Mouse (Mus musculus) kidney, adult 2 months (tissue): ENCODE results near the gene C1qtnf6. TPM values are rescaled to one million over a fixed set of nuclear protein-coding genes. Genes with fewer than 3 reads are reported as not detected.

Experiments used
- DNase-seq: peaks from one replicate; pipeline ENCODE4 v3.0.0; 2021
- H3K27ac ChIP-seq: fragments of 200-500 bp; 2 replicates; pipeline ENCODE4 v1.5.1; 2012; ENCODE audit warnings: low read depth, low read length, control low read depth, inconsistent platforms; ENCODE audit not compliant: insufficient read depth
- H3K27me3 ChIP-seq: fragments of 200-500 bp; replicated peaks from 2 replicates; pipeline ENCODE4 v1.6.1; 2012; ENCODE audit warnings: mild to moderate bottlenecking, moderate library complexity, low read length, inconsistent platforms; ENCODE audit not compliant: control insufficient read depth, insufficient read depth
- H3K36me3 ChIP-seq: fragments of 200-500 bp; 2 replicates; pipeline ENCODE4 v1.6.1; 2012; ENCODE audit warnings: mild to moderate bottlenecking, moderate library complexity, low read length, inconsistent platforms; ENCODE audit not compliant: control insufficient read depth, insufficient read depth
- H3K4me1 ChIP-seq: fragments of 200-500 bp; 2 replicates; pipeline ENCODE4 v1.6.1; 2011; ENCODE audit warnings: low read length; ENCODE audit not compliant: control insufficient read depth, insufficient read depth
- H3K4me3 ChIP-seq: fragments of 200-500 bp; 2 replicates; pipeline ENCODE4 v1.5.1; 2011; ENCODE audit warnings: mild to moderate bottlenecking, low read depth, low read length, control low read depth; ENCODE audit not compliant: insufficient read depth
- CTCF ChIP-seq: fragments of 200-500 bp; conservative IDR thresholded peaks from 2 replicates; pipeline ENCODE4 v1.5.1; 2011; ENCODE audit warnings: low read depth, mild to moderate bottlenecking, control low read depth, low read length, moderate library complexity, mixed read lengths; ENCODE audit not compliant: insufficient read depth, insufficient read length
- POLR2A ChIP-seq: fragments of 200-500 bp; IDR thresholded peaks from one replicate; pipeline ENCODE4 v1.6.1; 2011; ENCODE audit warnings: low read depth, low read length, control low read depth
- WGBS: fragments of 180-500 bp; shearing (Covaris S2); methylation state at CpG from one replicate; pipeline ENCODE4 v1.1.7; 2018; 5-methylcytosine and 5-hydroxymethylcytosine counted together
- polyA plus RNA-seq: library from polyadenylated mRNA; depleted of rRNA; stranded (reverse); fragments of >200 nt; gene quantifications from 2 replicates; pipeline ENCODE4 v1.2.3, GENCODE M21; 2012

Gene C1qtnf6
- polyA plus RNA-seq, 1 experiment: 17.0 TPM

DNA sequence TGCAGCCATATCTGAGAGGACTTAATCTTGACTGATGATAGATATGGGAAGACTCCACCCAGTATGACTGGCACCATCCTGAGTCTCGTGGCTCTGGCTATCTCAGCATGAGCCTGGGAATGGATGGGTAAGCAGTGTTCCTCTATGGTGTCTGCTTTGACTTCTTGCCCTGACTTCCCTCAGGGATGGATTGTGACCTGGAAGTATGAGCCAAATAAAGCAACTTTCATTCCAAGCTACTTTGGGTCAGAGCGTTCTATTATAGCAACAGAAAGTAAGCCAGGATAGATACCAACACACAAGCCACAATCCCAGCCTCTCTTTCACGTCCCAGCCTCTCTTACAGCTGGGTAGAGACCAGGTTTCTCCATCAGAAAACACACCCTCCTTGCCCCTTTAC lies 25.7 kb downstream of the C1qtnf6 start:
- no peaks in the 10 kb centered on the region for H3K36me3 ChIP-seq
- no peak for DNase-seq
- 74% methylated on average over 3 of the region's 3 CpGs for WGBS

DNA sequence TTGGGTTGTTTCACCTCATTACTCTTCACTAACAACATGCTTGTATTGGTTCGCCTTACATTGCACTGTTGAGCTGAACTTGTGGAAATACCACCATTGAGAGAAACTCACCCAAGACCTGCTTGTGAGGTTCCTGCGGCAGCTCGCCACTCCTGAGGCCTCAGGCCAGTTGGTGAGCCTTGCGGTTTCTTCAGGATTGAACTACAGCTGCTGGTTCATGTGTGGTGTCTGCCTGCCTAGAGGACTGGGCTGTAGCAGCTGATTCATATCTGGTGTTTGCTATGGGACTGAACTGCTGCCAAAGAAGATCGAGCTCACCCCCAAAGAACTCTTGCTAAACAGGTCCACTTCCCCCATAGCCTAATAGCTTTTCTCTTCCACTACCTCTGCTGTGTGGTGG lies 26.4 kb downstream of the C1qtnf6 start:
- no peaks in the 10 kb centered on the region for H3K36me3 ChIP-seq
- no peaks in the 10 kb centered on the region for H3K27me3 ChIP-seq
- H3K4me3 ChIP-seq: no peak overlapping the region
- WGBS: 92% methylated on average over 5 of the region's 5 CpGs
- H3K27ac ChIP-seq: no peak overlapping the region
- DNase-seq: no peak
- H3K4me1 ChIP-seq: no peaks in the 10 kb centered on the region
- TF ChIP-seq CTCF (no peak), POLR2A (no peak)

More for the DNA sequence above, 25.7 kb downstream of the C1qtnf6 start:
- Histone ChIP-seq H3K27ac (no peak overlapping the region), H3K4me1 (no peaks in the 10 kb centered on the region), H3K27me3 (no peaks in the 10 kb centered on the region), H3K4me3 (no peak overlapping the region)
- TF ChIP-seq CTCF (no peak), POLR2A (no peak)

DNA sequence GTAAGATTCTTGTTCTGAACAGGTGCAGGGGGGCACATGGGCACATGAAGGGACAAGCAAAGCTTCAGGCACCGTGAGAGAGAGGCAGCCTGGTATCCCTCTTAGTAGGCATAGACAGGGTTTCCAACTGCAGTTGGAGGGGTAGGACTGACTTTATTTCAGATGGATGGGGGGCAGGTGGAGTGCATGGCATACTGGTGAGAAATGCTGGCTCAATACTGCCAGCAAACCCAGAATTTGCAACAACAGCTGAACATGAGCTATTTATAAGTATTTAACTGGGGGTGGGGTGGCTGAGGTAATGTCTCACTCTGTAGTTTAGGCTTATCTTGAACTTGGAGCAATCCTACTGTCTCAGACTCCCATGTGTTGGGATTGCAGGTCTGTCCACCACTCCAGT lies 27.2 kb downstream of the C1qtnf6 start:
- no peak for DNase-seq
- H3K4me1 ChIP-seq: no peaks in the 10 kb centered on the region
- no peak overlapping the region for H3K4me3 ChIP-seq
- 87% methylated on average over 1 of the region's 1 CpGs for WGBS
- H3K27ac ChIP-seq: no peak overlapping the region
- H3K27me3 ChIP-seq: no peaks in the 10 kb centered on the region
- no peaks in the 10 kb centered on the region for H3K36me3 ChIP-seq
- TF ChIP-seq POLR2A (no peak), CTCF (no peak)

- Histone ChIP-seq H3K4me3 (no peak overlapping the region), H3K27ac (no peak overlapping the region), H3K4me1 (no peaks in the 10 kb centered on the region), H3K36me3 (no peaks in the 10 kb centered on the region), H3K27me3 (no peaks in the 10 kb centered on the region)
- DNase-seq: no peak
- 76% methylated on average over 18 of the region's 18 CpGs for WGBS
- TF ChIP-seq CTCF (no peak), POLR2A (no peak)
Observed at GRCm38 (mm10) chr15:78502437-78503132, 28.6 kb downstream of the C1qtnf6 start.

GRCm38 (mm10) chr15:78494968-78495406 lies 36.2 kb downstream of the C1qtnf6 start, which contains the start of gene Il2rb:
Il2rb (minus strand) TSS chr15:78495271.
- H3K4me3 ChIP-seq: no peak within 1 kb of the TSS
- no peak for DNase-seq
- no peaks in the 10 kb centered on the region for H3K27me3 ChIP-seq
- no peaks in the 10 kb centered on the region for H3K4me1 ChIP-seq
- H3K27ac ChIP-seq: no peak within 1 kb of the TSS
- WGBS: 88% methylated on average over 11 of the region's 11 CpGs
- TF ChIP-seq CTCF (no peak), POLR2A (no peak)
- no peaks in the 10 kb centered on the region for H3K36me3 ChIP-seq

DNA sequence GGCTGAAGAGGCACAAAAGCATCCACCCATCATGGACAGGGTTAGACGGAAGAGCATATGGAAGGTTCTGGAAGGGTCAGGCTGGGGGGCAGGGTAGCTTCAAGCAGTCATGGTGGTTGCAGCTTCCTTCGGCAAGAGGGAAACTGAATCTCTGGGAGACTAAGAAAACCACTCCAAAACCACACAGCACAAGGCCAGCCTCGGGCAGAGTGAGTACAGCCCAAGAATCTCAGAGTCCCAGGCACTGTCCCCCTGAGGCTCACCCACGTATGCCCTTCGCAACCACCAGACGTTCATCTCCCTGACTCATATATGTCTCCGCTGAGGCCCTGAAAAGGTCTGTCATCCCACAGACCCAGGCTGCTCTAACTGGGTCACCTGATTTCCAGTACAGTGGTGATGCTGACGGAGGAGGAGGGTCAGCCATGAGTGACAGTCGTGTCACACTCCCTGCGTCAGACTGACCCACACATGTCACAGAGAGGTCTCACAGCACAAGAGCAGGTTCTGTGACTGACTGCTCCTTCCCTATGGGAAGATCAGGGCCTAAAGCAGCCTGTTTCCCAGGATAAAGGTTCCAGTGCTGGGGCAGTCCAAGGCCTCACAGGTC lies 37.7 kb downstream of the C1qtnf6 start:
- Histone ChIP-seq H3K4me1 (no peaks in the 10 kb centered on the region), H3K27me3 (no peaks in the 10 kb centered on the region), H3K27ac (no peak overlapping the region), H3K4me3 (no peak overlapping the region), H3K36me3 (no peaks in the 10 kb centered on the region)
- DNase-seq: no peak
- WGBS: 70% methylated on average over 10 of the region's 10 CpGs
- no peak for TF ChIP-seq CTCF
- TF ChIP-seq POLR2A: no peak

GRCm38 (mm10) chr15:78491301-78491700 lies 39.9 kb downstream of the C1qtnf6 start:
- 96% methylated on average over 3 of the region's 3 CpGs for WGBS

GRCm38 (mm10) chr15:78489906-78490305 lies 41.3 kb downstream of the C1qtnf6 start:
- H3K36me3 ChIP-seq: no peaks in the 10 kb centered on the region
- no peak for TF ChIP-seq CTCF
- TF ChIP-seq POLR2A: no peak
- H3K27ac ChIP-seq: no peak overlapping the region
- no peak for DNase-seq
- no peaks in the 10 kb centered on the region for H3K4me1 ChIP-seq
- no peak overlapping the region for H3K4me3 ChIP-seq
- 53% methylated on average over 8 of the region's 8 CpGs for WGBS
- H3K27me3 ChIP-seq: no peaks in the 10 kb centered on the region

More at GRCm38 (mm10) chr15:78491301-78491700, 39.9 kb downstream of the C1qtnf6 start:
- H3K36me3 ChIP-seq: no peaks in the 10 kb centered on the region
- no peak for DNase-seq
- no peak overlapping the region for H3K4me3 ChIP-seq
- H3K4me1 ChIP-seq: no peaks in the 10 kb centered on the region
- H3K27me3 ChIP-seq: no peaks in the 10 kb centered on the region
- no peak for TF ChIP-seq CTCF
- no peak for TF ChIP-seq POLR2A
- H3K27ac ChIP-seq: no peak overlapping the region
